Mouse (Mus musculus) embryonic fibroblast, embryonic 13.5 days (primary cell): ENCODE data around the gene Fignl2.

Experiments
- CTCF ChIP-seq: IDR thresholded peaks from 2 replicates; pipeline ENCODE4 v1.5.1; 2011; ENCODE audit warnings: mild to moderate bottlenecking, control low read depth, low read length, moderate library complexity, borderline replicate concordance; ENCODE audit not compliant: insufficient read depth
- POLR2A ChIP-seq: IDR thresholded peaks from 2 replicates; pipeline ENCODE4 v1.6.1; 2011; ENCODE audit warnings: low read depth, mild to moderate bottlenecking, control low read depth, low read length, moderate library complexity

- TF ChIP-seq POLR2A (no peak), CTCF (no peak)
Measured at GRCm38 (mm10) chr15:101041966-101042365, 36.4 kb downstream of the Fignl2 start.
